Comparison of ENCODE assay signal across 19 mouse cellular contexts in the genomic region with DNA sequence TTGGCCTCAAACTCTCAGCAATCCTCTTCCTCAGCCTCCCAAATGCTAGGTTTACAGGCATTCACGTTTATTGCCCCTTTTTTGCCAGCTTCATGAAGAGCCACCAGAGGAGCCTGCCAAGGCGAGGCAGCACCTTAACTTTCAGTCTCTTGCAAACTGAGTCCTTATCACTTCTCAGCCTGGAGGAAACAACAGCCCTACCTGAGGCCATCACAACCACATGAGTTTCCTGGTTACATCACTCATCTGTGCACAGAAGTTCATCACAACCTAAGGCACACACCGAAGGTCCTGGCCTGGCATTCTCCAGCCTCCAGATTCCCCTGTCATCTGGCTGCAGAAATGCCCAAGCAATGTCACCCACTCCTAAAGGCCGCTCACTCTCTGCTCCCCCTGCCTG. TPM values are rescaled to one million over a fixed set of nuclear protein-coding genes. Genes with fewer than 3 reads are reported as not detected.
DNase-seq lines count a peak whose midpoint lies in the region; ATAC-seq and TF ChIP-seq lines count a peak whose summit lies in the region.
"Had no signal": no experiment of that assay in that cellular context is flagged by ENCODE, and none has a peak within 500 bp of the region (broad histone marks: within the 10 kb centered on the region; RNA-seq: fewer than 3 reads in every experiment).

No protein-coding gene starts in this region.

- H3K4me2 ChIP-seq in liver, embryonic 15.5 days: no peak overlapping the region
- no peak overlapping the region for H3K4me2 ChIP-seq in hindbrain, embryonic 12.5 days (replicated peaks)
- H3K4me2 ChIP-seq: forebrain, embryonic 15.5 days; heart, embryonic 15.5 days had no signal

- TF ChIP-seq CTCF in gastrocnemius, adult 2 months (IDR thresholded peaks at IDR 0.05): no peak

- H3K36me3 ChIP-seq in liver, embryonic 15.5 days (replicated peaks): no peaks in the 10 kb centered on the region
- H3K36me3 ChIP-seq in hindbrain, embryonic 12.5 days: no peaks in the 10 kb centered on the region
- H3K36me3 ChIP-seq: embryonic facial prominence, embryonic 10.5 days; forebrain, embryonic 15.5 days; heart, embryonic 15.5 days; midbrain, embryonic 10.5 days had no signal

- WGBS in liver, embryonic 15.5 days (ENCODE audit: insufficient replicate concordance): 28% methylated on average over 4 of the region's 4 CpGs
- WGBS in hindbrain, embryonic 12.5 days: 66% methylated on average over 4 of the region's 4 CpGs

- intact Hi-C loops in gastrocnemius, adult 2 months (cut with DNase I): no loop called here
- intact Hi-C loops in gastrocnemius, postnatal 14 days (cut with DNase I; ENCODE audit: low total_unique reads): no loop called here

- H3K9ac ChIP-seq in liver, embryonic 15.5 days: no peak overlapping the region
- no peak overlapping the region for H3K9ac ChIP-seq in hindbrain, embryonic 12.5 days
- H3K9ac ChIP-seq: forebrain, embryonic 15.5 days; heart, embryonic 15.5 days had no signal

- H3K27me3 ChIP-seq in liver, embryonic 15.5 days: no peaks in the 10 kb centered on the region
- no peaks in the 10 kb centered on the region for H3K27me3 ChIP-seq in hindbrain, embryonic 12.5 days
- H3K27me3 ChIP-seq: forebrain, embryonic 15.5 days; heart, embryonic 15.5 days had no signal

- no peaks in the 10 kb centered on the region for H3K9me3 ChIP-seq in liver, embryonic 15.5 days (replicated peaks)
- no peaks in the 10 kb centered on the region for H3K9me3 ChIP-seq in hindbrain, embryonic 12.5 days (replicated peaks)
- H3K9me3 ChIP-seq: embryonic facial prominence, embryonic 10.5 days; forebrain, embryonic 15.5 days; heart, embryonic 15.5 days; midbrain, embryonic 10.5 days had no signal

- ATAC-seq in liver, embryonic 15.5 days (ENCODE audit: insufficient read depth): no peak
- ATAC-seq in hindbrain, embryonic 12.5 days (ENCODE audit: low FRiP score): no peak
- ATAC-seq: forebrain, embryonic 15.5 days; hindbrain, embryonic 16.5 days had no signal

- peak overlapping the region; percentile 61 for H3K27ac ChIP-seq in gastrocnemius, adult 2 months
- peak overlapping the region; percentile 85 for H3K27ac ChIP-seq in liver, embryonic 15.5 days (replicated peaks)
- no peak overlapping the region for H3K27ac ChIP-seq in hindbrain, embryonic 12.5 days
- H3K27ac ChIP-seq: forebrain, embryonic 15.5 days; left cerebral cortex, adult 2 months; midbrain, embryonic 10.5 days had no signal

- no peak for DNase-seq in gastrocnemius, adult 2 months
- no peak for DNase-seq in gastrocnemius, postnatal 14 days
- peak; percentile 35 for DNase-seq in thymus, postnatal 14 days
- no peak for DNase-seq in thymus, postnatal 0 days (ENCODE audit: low spot score)
- DNase-seq in thymus, postnatal 4 days: peak; percentile 41
- DNase-seq in cerebellum, adult 8-10 months: no peak
- DNase-seq: cerebellum, postnatal 14 days; heart, adult 11 months; kidney, adult 8-10 months; lung, postnatal 14 days had no signal

- H3K4me1 ChIP-seq in liver, embryonic 15.5 days (replicated peaks): peaks cover 37% of the 10 kb centered on the region
- no peaks in the 10 kb centered on the region for H3K4me1 ChIP-seq in hindbrain, embryonic 12.5 days
- H3K4me1 ChIP-seq: forebrain, embryonic 15.5 days had no signal

- no peak overlapping the region for H3K4me3 ChIP-seq in gastrocnemius, adult 2 months
- no peak overlapping the region for H3K4me3 ChIP-seq in liver, embryonic 15.5 days (replicated peaks)
- H3K4me3 ChIP-seq in hindbrain, embryonic 12.5 days: no peak overlapping the region
- H3K4me3 ChIP-seq: embryonic facial prominence, embryonic 10.5 days; erythroblast, embryonic 14.5 days; forebrain, embryonic 15.5 days; heart, embryonic 15.5 days; left cerebral cortex, adult 2 months; midbrain, embryonic 10.5 days had no signal

RNA-seq across cellular contexts. Expression of a gene that starts 19.1 kb away (rescaled TPM):
- total RNA-seq in gastrocnemius, adult 2 months (2021): 10 to 100 TPM; 65.0 to 80.1 TPM
- 10 to 100 TPM; 63.0 to 67.2 TPM for total RNA-seq in gastrocnemius, postnatal 14 days (2021)
- polyA plus RNA-seq in thymus, postnatal 0 days (2015; fragmentation: Nextera tagmentation; extraction: Ambion mirVana): 64.4 and 79.1 TPM in 2 replicates
- 18.4 and 23.3 TPM in 2 replicates for polyA plus RNA-seq in liver, embryonic 15.5 days (2015; fragmentation: Nextera tagmentation; extraction: Ambion mirVana)
- 13.9 and 14.9 TPM in 2 replicates for polyA plus RNA-seq in hindbrain, embryonic 12.5 days (2016; fragmentation: Nextera tagmentation; extraction: Ambion mirVana)

Comparison
In these comparisons a context has a peak if more than half of its experiments do, and no peak if none do; other contexts are left out.
1. DNase-seq: peak in thymus, postnatal 14 days (single experiment) and thymus, postnatal 4 days (single experiment); none in gastrocnemius, adult 2 months (single experiment), gastrocnemius, postnatal 14 days (single experiment), thymus, postnatal 0 days (single experiment) and cerebellum, adult 8-10 months (single experiment).